Mouse (Mus musculus) urinary bladder, postnatal 4 days (tissue): ENCODE data around the gene Dhx40.
A peak's percentile ranks its signal among the peaks of the same experiment; 100 is the strongest.

Experiments
- DNase-seq, 2 experiments: peaks; one replicate each; pipeline ENCODE4 v3.0.0; 2021 to 2022; ENCODE audit warnings: low spot score in 2 of 2

Dhx40 gene

GRCm38 (mm10) chr11:86807505-86807989 lies at the start of gene Dhx40:
TSS of gene Dhx40 (minus strand) at chr11:86807746.
- DNase-seq = peak; percentile 88 to 94

- no peak for DNase-seq
Measured at GRCm38 (mm10) chr11:86855639-86856425, 48.3 kb upstream of the Dhx40 start.

- no peak for DNase-seq
Measured at GRCm38 (mm10) chr11:86853081-86853480, 45.5 kb upstream of the Dhx40 start.

GRCm38 (mm10) chr11:86852534-86853054 lies 45.0 kb upstream of the Dhx40 start:
- DNase-seq = no peak

- DNase-seq = no peak
Measured at GRCm38 (mm10) chr11:86851714-86852533, 44.4 kb upstream of the Dhx40 start.

GRCm38 (mm10) chr11:86851234-86851671 lies 43.7 kb upstream of the Dhx40 start:
- no peak for DNase-seq

- DNase-seq = no peak
Measured at GRCm38 (mm10) chr11:86843831-86844230, 36.3 kb upstream of the Dhx40 start.

- DNase-seq = no peak
Measured at GRCm38 (mm10) chr11:86841261-86841660, 33.7 kb upstream of the Dhx40 start.

GRCm38 (mm10) chr11:86840511-86841154 lies 33.1 kb upstream of the Dhx40 start:
- DNase-seq = peak in 1 of 2 experiments; percentile 33

GRCm38 (mm10) chr11:86839716-86840447 lies 32.3 kb upstream of the Dhx40 start:
- DNase-seq = no peak

- DNase-seq = no peak
Measured at GRCm38 (mm10) chr11:86838792-86839191, 31.2 kb upstream of the Dhx40 start.

- DNase-seq = peak; percentile 65 to 83
Measured at GRCm38 (mm10) chr11:86836366-86836765, 28.8 kb upstream of the Dhx40 start.

GRCm38 (mm10) chr11:86834628-86835338 lies 27.2 kb upstream of the Dhx40 start:
- DNase-seq = no peak

- no peak for DNase-seq
Measured at GRCm38 (mm10) chr11:86834050-86834449, 26.5 kb upstream of the Dhx40 start.

GRCm38 (mm10) chr11:86833153-86833552 lies 25.6 kb upstream of the Dhx40 start:
- DNase-seq = no peak

- no peak for DNase-seq
Measured at GRCm38 (mm10) chr11:86828396-86828795, 20.9 kb upstream of the Dhx40 start.

- DNase-seq = no peak
Measured at GRCm38 (mm10) chr11:86827476-86828245, 20.1 kb upstream of the Dhx40 start.

- DNase-seq = no peak
Measured at GRCm38 (mm10) chr11:86824433-86824832, 16.9 kb upstream of the Dhx40 start.

- DNase-seq = no peak
Measured at GRCm38 (mm10) chr11:86822531-86822930, 15.0 kb upstream of the Dhx40 start.

- DNase-seq = no peak
Measured at GRCm38 (mm10) chr11:86819536-86819935, 12.0 kb upstream of the Dhx40 start.
